Mouse (Mus musculus): ENCODE results near the gene Cwc27.

Cwc27 gene

DNA sequence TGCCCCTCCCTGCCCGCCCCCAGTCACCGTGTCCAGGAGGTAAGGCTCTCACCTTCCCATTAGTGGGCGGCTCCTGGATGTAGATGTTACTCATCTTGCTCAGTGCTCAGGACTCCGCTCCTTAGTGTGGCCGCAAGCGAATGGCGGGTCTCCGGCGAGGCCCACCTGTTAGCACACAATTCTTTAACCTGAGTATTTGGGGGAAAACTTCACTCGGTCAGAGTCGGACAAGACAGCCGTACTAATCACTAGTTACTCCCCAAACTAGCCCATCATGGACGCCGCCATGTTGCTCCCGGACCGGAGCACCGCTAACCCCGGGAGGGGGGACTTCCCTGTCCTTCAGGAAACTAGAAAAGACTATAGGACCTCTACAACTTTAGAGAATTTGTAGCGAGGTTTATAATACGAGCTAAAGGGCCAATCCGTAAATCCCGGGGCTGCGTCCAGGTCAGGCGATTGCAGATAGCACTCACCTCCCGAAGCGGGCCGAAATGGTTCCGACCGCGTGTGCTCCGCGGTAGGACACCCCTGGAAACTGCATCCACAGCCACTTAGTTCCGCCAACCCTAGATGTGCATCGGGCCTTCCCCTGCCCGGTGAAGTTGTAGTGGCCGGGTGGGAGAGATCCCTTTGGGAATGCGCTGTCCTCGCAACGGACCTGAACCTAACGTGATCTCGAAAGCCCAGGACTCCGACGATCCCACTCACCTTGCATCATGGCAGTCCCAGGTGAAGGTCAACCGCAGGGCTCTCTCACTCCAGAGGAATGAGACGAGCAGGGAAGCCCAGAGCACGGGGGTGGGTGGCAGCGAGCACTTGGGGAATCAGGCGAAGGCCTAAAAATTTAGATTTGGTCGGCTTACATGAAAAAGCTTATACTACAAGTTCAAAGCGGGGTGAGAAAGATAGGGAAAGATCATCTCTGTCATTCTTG, at the start of gene Cwc27:
Gene Cwc27 (minus strand): TSS at position 508 of the 937 bp plus-strand sequence.
- DNase-seq, result peak; percentile 76 to 85

DNA sequence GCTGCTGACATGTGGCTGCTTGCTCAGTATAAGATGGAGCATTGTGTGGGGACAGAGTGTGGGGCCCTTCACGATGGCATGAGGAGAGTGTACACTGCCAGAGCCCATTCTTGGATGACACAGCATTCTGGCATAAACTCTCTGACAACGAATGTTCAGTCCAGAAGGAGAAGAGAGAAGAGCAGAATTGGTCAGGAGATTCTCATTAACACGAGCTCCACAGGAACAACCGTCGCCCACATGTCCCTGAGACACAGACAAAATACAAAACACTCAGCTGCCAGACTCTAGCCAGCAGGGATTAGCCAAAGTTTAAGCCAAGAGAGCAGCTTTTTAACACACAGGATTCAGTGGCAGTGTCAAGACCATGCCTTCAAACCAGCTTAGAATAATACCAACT, 49.8 kb upstream of the Cwc27 start:
- DNase-seq, result no peak

DNA sequence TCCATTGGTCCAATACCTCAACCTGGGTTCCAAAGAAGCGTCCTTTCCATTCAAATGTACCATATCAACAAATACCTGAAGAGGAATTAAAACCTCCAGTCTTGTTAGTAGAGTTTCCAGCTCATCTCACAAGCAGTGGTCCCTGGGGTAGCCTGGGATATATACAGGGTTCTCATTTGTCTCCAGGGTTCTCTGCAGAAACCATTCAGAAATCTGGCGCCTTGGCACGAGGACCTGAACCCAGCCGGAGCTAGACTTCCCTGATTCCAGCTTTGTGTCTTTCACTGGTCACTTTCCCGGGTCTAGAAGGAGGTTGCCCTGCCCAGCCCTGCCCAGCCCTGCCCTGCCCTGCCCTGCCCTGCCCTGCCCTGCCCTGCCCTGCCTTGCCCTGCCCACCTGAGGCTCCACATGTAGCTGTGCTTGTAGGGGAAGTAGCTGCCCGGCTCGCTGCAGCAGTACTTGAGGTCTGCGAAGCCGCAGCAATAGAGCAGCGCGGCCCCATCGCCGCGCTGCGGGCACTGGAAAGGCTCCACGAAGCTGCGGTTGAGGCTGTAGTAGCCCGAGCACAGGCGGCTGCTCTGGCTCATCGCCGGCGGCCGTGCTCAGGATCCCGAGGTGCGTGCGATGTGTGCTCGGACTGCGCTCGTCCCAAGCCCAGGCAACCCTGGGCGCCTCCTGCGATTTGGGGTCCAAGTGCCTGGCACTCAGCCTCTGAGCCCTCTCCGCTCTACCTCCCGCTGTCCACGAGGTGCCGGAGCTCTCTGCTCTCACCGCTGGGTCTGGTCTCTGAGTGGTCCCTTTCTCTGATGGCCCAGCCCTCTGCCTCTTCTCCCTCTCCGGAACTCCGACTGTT, 46.4 kb upstream of the Cwc27 start, which contains the start of gene Shisal2b:
Gene Shisal2b (minus strand): TSS at position 767 of the 853 bp plus-strand sequence.
- peak; percentile 26 to 47 for DNase-seq

DNA sequence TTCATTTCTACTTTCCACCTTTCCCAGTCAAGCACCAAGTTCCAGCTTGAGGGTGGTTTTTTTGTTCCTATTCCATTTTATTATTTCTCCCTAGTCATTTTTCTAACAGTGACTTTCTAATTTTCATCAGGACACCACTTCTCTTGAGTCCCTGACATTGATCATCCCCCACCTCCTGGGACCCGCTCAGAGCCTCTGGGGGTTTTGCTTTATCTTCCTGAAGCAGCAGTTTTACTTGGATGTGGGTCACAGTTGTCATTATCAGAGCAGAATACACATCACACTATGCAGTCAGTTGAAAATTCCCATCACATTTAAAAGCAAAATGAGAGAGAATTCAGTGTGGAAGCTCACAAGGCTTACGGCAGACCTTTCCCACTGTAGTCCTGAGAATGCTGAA, 36.7 kb upstream of the Cwc27 start:
- no peak for DNase-seq

- no peak for DNase-seq
Measured at GRCm38 (mm10) chr13:104843295-104844089, 26.6 kb upstream of the Cwc27 start.

DNA sequence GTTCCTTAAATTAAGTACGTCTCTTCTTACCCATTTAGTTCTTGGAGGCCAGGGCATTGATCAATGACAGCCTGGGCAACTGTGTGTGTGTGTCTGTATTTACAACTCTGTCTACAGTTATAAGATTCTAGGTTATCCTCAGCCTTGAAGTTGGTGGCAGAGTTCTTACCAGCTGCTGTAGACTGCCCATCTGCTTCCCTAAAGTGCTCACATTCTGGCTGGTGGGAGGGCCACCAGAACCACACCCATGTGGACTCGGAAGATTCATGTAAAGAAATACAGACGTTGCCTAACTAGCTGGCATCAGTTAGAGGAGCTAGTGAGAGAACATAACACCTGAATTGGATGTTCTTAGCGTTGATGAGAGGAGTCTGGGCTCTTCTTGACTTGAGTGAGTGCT, 25.0 kb upstream of the Cwc27 start:
- DNase-seq, result no peak

GRCm38 (mm10) chr13:104837628-104838027, 20.7 kb upstream of the Cwc27 start:
- no peak for DNase-seq

DNA sequence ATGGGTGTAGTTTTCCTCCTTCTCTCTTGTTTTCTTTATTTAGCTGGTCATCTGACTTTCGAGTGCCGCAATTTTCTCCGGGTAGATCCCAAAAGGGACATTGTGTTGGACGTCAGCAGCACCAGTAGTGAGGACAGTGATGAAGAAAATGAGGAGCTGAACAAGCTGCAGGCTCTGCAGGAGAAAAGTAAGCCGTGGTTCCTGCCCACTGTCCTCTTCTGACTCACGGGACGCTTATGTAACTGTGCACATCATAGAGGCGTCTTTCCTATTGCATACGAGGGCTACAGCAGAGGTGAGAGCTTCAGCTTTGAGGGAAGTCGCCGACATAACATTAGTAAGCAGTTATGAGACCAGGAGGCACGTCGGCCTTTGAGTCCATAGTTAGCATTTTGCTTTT, 15.9 kb upstream of the Cwc27 start:
- no peak for DNase-seq

GRCm38 (mm10) chr13:104825470-104825869, 8.5 kb upstream of the Cwc27 start:
- no peak for DNase-seq

DNA sequence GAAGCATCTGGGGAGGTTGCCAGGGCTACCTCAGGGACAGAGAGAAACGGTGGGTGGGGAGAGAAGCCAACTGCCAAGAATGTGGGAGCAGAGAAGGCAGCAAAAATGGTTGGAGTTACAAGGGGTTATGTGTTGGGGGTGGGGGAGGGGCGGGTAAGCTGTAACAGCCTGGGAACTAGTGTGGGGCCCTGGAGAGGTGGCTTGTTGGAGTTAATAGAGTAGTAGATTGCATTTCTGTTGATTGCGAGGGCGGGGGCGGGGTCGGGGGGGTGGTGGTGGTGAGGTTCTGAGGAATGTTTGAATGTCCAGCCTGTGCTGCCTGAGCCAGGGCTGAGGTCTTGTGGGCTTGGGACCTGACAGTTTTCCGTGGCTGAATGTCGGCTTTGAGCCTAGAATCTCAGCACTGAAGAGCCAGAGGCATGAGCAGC, 5.5 kb upstream of the Cwc27 start:
- DNase-seq, result no peak

GRCm38 (mm10) chr13:104821908-104822307, 5.0 kb upstream of the Cwc27 start:
- DNase-seq, result no peak

DNA sequence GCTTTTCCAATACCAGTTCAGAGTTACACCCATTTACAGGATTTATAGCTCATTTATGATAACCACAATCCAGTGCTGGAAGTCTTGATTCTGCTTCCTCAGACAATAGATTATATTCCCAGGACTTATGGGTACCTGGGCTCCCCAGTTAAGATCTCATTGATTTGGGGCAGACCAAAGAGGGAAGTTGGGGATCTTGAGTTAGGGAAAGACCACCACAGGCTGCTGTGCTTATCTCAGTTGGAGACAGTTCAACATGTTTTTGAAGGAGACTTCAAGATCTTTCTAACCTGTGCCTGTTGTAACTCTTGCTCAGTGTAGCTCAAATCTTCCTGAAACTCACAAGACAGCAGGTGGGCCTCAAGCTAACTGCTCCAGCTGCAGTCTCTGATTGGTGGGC, 4.2 kb upstream of the Cwc27 start:
- no peak for DNase-seq

DNA sequence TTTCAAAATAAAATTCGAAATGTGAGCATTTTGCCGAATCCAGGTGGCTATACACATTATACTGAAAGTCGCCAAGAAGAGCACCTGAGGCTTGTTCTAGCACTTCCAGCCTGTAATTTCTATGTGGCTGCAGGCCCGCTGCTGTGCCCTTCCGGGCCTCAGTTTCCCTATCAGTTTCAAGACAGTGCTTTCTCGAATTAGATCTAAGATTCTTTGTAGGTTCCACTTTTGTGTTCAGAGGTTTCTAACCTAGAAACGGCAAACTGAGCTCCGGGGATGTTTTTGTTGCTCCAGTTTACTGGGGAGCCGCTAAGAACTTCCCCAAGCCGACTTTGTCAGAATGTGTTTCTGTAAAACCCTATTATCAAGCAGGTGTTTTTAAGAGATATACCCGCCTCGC, 754 bp upstream of the Cwc27 start:
- no peak for DNase-seq

DNA sequence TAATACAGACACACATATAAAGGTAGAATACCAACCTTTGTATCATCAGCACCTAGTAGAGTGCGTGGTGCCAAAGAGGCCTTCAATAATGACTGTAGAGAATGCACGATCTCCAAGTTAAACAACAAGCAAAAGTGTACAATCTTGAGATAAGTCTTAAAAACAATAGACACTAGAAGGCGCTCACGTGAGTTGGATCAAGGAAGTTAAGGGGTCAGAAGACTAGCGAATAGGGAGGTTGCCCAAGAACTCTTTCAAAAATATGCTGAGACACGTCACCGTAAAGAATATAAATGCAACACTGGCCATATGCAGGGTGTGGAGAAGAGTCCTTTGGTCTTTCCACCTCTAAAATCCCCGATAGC, 690 bp downstream of the Cwc27 start:
- no peak for DNase-seq

DNA sequence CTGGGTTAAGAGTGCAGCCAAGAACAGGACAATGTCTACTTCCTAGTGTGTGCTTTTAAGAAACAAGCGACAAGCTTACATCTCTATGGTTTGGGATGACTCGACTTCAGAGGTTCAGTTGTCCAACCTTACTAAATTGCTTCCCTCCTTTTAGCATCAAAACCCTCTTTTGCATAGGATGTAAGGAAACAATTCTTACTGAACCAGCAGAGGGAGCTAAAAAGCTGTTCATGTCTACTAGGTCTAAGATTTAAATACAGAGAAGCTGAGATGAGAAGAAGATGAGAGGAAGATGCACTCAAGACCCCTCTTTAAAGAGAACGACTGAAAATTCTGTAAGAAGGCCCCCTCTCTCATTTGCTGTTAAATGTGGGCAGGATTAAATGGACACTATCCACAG, 11.3 kb downstream of the Cwc27 start:
- DNase-seq, result no peak

DNA sequence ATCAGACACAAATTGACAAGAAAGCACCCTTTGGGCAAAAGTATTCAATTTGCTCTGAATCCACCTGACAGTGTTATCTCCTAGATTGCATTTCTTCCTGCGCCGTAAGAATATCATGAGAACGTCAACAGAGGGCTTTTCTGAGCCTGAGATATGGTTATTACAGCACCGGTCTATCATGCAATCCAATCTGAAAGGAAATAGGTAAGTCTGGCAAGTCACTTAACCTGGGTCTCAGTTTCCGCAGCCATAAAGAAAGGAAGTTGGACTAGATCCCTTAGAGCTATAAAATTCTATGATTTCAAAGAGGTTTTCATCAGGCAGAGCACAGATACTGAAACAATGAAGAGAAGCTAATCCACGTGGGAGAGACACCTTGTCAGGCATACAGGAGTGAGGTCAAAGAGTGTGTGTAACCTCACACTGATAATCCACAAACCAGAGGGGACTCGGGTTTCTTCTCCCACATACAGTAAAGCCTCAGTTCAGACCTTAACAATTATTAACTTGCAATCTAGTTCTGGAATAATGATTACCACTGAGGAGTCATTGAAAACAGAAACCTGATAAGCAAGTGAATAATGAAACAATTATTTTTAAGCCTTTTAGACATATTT, 17.3 kb downstream of the Cwc27 start:
- no peak for DNase-seq

GRCm38 (mm10) chr13:104799067-104799466, 17.9 kb downstream of the Cwc27 start:
- no peak for DNase-seq

GRCm38 (mm10) chr13:104794421-104794820, 22.5 kb downstream of the Cwc27 start:
- no peak for DNase-seq

- no peak for DNase-seq
Measured at GRCm38 (mm10) chr13:104792184-104792583, 24.8 kb downstream of the Cwc27 start, which contains the start of gene Srek1ip1. Gene Srek1ip1, plus strand, starts transcription at chr13:104792484.

- peak; percentile 47 to 49 for DNase-seq
Measured at GRCm38 (mm10) chr13:104789663-104790062, 27.3 kb downstream of the Cwc27 start.

DNA sequence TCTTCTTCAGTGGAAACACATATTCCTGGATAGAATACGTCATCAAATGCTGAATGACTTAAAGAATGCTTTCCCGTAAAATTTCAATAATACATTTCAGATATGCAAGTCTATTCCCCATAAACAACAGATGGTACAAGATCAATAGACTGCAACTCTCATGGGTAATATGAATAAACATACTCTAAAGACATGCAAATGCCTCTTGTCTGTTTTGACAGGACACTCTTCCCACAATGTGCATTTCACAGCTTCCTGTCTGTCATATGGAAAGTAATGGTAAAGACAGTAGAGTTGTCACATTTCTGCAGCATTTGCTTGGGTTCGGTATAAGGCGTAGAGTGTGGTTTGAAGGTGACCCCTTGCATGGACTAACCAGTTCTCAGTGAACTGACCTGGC, 29.7 kb downstream of the Cwc27 start:
- no peak for DNase-seq

DNA sequence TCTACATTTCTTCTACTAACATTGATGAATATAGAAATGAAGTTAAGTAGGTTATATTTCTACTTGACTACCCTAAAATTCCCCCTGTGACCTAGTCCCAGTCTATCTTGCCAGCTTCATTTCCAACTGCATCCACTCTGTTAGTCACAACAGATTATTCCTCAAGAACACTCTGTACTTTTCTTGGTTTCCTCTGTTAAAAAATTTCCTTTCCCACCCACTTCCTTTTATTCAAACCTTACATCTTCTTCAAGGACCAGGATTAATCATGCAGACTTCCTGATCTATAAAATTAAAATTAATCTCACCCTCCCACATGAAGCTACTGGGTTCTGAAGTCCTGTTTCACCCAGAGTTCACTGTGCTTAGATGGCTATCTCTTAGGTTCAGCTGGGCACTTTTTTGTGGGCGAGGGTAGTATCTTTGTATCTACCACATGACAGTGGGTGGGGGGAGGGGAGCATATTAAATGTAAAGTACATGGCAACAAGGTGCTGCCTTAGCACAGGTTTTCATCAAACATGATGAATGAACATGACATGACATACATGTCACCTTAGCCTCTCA, 37.8 kb downstream of the Cwc27 start:
- no peak for DNase-seq
